Mouse (Mus musculus): ENCODE results near the gene Cntn1. TPM values are rescaled to one million over a fixed set of nuclear protein-coding genes. Genes with fewer than 3 reads are reported as not detected.

Gene Cntn1
- polyA plus RNA-seq (2015; fragmentation: Nextera tagmentation; extraction: Ambion mirVana): 1.4 and 1.7 TPM in 2 replicates

DNA sequence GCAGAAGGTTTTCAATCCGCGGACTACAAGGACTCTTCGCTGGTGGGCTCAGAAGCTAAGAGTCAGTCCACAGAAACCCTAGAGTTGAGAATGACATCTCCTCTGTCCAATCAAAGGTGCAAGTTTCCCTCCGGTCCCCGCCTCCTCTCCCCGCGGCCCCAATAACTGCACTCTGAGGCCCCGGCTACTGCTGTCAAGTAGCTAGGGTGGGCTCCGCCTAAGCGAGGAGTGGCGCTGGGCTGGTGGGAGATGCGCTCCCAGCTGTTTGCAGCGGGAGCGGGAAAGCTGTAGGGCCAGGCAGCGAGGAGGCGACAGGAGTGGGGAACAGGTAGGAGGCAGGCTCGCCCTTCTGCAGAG lies at the start of gene Cntn1:
TSS of gene Cntn1 (plus strand) at position 170 of the 357 bp plus-strand sequence.
- no peak within 1 kb of the TSS for H3K9ac ChIP-seq (ENCODE audit: low read length)
- peak; percentile 59; the same call in 1 of the 2 replicates for ATAC-seq (ENCODE audit: low FRiP score, low TSS enrichment)

DNA sequence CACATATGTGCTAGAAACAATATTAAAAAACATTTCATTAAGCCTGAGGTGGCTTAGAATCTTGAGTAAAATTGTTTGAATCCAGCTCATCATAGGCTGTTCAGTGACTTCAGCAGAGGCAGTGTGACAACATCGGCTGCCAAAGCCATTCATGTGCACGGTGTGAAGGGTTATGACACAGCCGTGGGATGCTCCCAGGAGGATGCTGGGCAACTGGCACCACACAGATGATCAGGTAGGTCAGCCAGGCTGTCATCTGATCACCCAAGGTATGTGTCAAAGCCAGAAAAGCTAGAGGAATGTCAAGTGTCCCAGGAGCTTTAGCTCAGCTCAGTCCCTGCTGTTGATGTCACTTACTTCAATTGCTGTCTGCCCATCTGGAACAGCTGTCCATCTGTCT lies 49.5 kb upstream of the Cntn1 start:
- TF ChIP-seq CTCF (IDR thresholded peaks at IDR 0.05; ENCODE audit: low read depth) (no peak), EP300 (optimal IDR thresholded peaks at IDR 0.05) (no peak)
- WGBS: 84% methylated on average over 3 of the region's 3 CpGs
- Histone ChIP-seq H3K9me3 (ENCODE audit: control insufficient read depth, low read length) (no peaks in the 10 kb centered on the region), H3K27ac (replicated peaks) (no peak overlapping the region), H3K4me2 (replicated peaks; ENCODE audit: low read depth) (no peak overlapping the region), H3K36me3 (ENCODE audit: control insufficient read depth, insufficient read depth, low read length) (no peaks in the 10 kb centered on the region), H3K4me1 (replicated peaks; ENCODE audit: control insufficient read depth, insufficient read depth) (no peaks in the 10 kb centered on the region), H3K9ac (ENCODE audit: low read length) (no peak overlapping the region), H3K27me3 (ENCODE audit: control insufficient read depth, insufficient read depth, low read length) (no peaks in the 10 kb centered on the region), H3K4me3 (ENCODE audit: low read depth, low read length) (no peak overlapping the region)
- ATAC-seq (ENCODE audit: low FRiP score, low TSS enrichment) (no peak), DNase-seq (ENCODE audit: low spot score) (no peak)

More for the DNA sequence above, at the start of gene Cntn1:
- no peaks in the 10 kb centered on the region for H3K4me1 ChIP-seq (replicated peaks; ENCODE audit: control insufficient read depth, insufficient read depth)
- no peak within 1 kb of the TSS for H3K27ac ChIP-seq (replicated peaks)
- no peaks in the 10 kb centered on the region for H3K27me3 ChIP-seq (ENCODE audit: control insufficient read depth, insufficient read depth, low read length)
- WGBS: 2% methylated on average over 17 of the region's 17 CpGs
- no peaks in the 10 kb centered on the region for H3K36me3 ChIP-seq (ENCODE audit: control insufficient read depth, insufficient read depth, low read length)
- TF ChIP-seq EP300 (optimal IDR thresholded peaks at IDR 0.05) (no peak), CTCF (IDR thresholded peaks at IDR 0.05; ENCODE audit: low read depth) (no peak)
- no peaks in the 10 kb centered on the region for H3K9me3 ChIP-seq (ENCODE audit: control insufficient read depth, low read length)
- H3K4me2 ChIP-seq (replicated peaks; ENCODE audit: low read depth): peak within 1 kb of the TSS; percentile 75
- no peak for DNase-seq (ENCODE audit: low spot score)
- H3K4me3 ChIP-seq (ENCODE audit: low read depth, low read length): peak within 1 kb of the TSS; percentile 43

DNA sequence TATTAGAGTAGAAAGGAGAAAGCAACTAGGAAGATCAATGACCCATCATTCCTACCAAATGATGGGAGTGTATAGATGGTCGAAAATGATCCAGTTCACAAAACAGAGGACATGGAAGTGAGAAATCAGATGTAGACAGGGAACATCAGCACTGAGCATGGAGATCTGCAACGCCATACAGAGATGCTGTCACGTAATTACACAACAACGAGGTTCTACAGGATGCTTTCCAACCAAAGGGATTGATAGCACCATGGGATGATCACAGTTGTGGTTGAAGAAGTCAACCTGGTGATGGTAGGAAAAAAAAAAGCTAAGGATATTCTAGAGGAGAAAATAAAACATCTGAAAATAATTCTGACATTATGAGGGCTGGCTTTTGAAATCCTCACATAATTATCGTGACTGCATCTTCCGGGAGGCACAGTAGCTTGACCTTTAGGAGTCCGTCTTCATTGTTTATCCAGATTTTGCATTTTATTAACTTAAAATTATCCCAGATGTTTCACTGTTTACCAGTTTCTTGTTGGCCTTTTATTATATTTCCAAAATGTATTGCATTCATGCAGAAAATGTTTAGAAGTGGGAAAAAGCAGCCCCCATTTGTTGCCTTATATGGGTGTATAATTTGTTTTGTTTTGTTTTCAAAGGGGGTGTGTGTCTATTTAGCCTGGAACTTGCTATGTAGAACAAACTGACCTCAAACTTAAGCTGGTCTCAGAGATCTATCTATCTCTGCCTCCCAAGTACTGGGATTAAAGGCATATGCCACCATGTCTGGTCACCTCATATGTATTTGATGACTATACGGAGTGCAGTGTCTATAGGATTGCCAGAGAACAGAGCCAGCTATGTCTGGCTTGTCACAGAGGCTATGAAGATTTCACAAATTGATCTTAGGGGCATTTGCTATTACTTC lies 38.5 kb upstream of the Cntn1 start:
- DNase-seq (ENCODE audit: low spot score) (no peak), ATAC-seq (ENCODE audit: low FRiP score, low TSS enrichment) (no peak)
- Histone ChIP-seq H3K9ac (ENCODE audit: low read length) (no peak overlapping the region), H3K27me3 (ENCODE audit: control insufficient read depth, insufficient read depth, low read length) (no peaks in the 10 kb centered on the region), H3K27ac (replicated peaks) (no peak overlapping the region), H3K4me2 (replicated peaks; ENCODE audit: low read depth) (no peak overlapping the region), H3K36me3 (ENCODE audit: control insufficient read depth, insufficient read depth, low read length) (no peaks in the 10 kb centered on the region), H3K4me3 (ENCODE audit: low read depth, low read length) (no peak overlapping the region), H3K4me1 (replicated peaks; ENCODE audit: control insufficient read depth, insufficient read depth) (no peaks in the 10 kb centered on the region), H3K9me3 (ENCODE audit: control insufficient read depth, low read length) (no peaks in the 10 kb centered on the region)
- TF ChIP-seq EP300 (optimal IDR thresholded peaks at IDR 0.05) (no peak), CTCF (IDR thresholded peaks at IDR 0.05; ENCODE audit: low read depth) (no peak)
- WGBS: 79% methylated on average over 8 of the region's 8 CpGs

DNA sequence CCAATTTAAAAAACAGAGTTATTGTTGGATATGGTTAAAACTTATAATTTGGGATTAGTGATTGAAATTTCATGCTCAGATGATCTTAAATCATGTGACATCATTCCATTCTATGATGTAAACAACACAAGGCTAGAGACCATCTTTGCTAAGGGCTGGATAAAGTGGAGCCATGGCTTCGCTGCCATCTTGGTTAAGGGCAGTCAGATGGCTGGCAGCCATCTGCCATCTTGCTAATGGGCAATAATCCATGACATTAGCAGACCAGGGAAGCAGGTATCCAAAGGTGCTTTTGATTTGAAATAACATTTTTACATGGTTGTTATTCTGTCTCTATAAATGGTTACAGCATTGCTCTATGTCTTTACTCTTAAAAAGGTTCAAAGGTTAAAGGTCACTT lies 16.9 kb upstream of the Cntn1 start:
- H3K4me2 ChIP-seq (replicated peaks; ENCODE audit: low read depth): no peak overlapping the region
- DNase-seq (ENCODE audit: low spot score): no peak
- no peaks in the 10 kb centered on the region for H3K9me3 ChIP-seq (ENCODE audit: control insufficient read depth, low read length)
- no peak overlapping the region for H3K27ac ChIP-seq (replicated peaks)
- no peaks in the 10 kb centered on the region for H3K27me3 ChIP-seq (ENCODE audit: control insufficient read depth, insufficient read depth, low read length)
- H3K9ac ChIP-seq (ENCODE audit: low read length): no peak overlapping the region
- WGBS: 90% methylated on average over 1 of the region's 1 CpGs
- no peaks in the 10 kb centered on the region for H3K36me3 ChIP-seq (ENCODE audit: control insufficient read depth, insufficient read depth, low read length)
- no peaks in the 10 kb centered on the region for H3K4me1 ChIP-seq (replicated peaks; ENCODE audit: control insufficient read depth, insufficient read depth)
- TF ChIP-seq EP300 (optimal IDR thresholded peaks at IDR 0.05) (no peak), CTCF (IDR thresholded peaks at IDR 0.05; ENCODE audit: low read depth) (no peak)
- no peak overlapping the region for H3K4me3 ChIP-seq (ENCODE audit: low read depth, low read length)
- no peak for ATAC-seq (ENCODE audit: low FRiP score, low TSS enrichment)

DNA sequence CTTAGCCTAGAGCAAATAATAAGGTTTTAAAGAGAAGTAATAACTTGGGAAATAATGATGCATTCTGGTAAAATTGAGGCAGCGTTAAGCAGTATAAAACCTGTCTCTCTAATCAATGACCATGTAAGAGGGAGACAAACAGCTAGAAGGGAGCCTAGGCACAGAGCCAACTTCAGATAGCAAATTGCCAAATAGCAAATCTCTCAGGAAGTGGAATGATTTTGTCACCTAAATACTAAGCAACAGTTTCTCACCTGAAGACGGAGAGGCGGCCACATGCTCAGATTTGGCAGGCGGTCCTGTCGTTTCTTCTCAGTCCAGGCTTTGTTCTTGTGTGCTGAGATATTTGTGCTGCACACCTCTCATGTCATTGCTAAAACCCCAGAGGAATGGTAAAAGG lies 8.4 kb upstream of the Cntn1 start:
- H3K4me2 ChIP-seq (replicated peaks; ENCODE audit: low read depth): no peak overlapping the region
- H3K4me1 ChIP-seq (replicated peaks; ENCODE audit: control insufficient read depth, insufficient read depth): no peaks in the 10 kb centered on the region
- DNase-seq (ENCODE audit: low spot score) (no peak), ATAC-seq (ENCODE audit: low FRiP score, low TSS enrichment) (no peak)
- no peak for TF ChIP-seq EP300 (optimal IDR thresholded peaks at IDR 0.05)
- no peak for TF ChIP-seq CTCF (IDR thresholded peaks at IDR 0.05; ENCODE audit: low read depth)
- no peaks in the 10 kb centered on the region for H3K9me3 ChIP-seq (ENCODE audit: control insufficient read depth, low read length)
- H3K27ac ChIP-seq (replicated peaks): no peak overlapping the region
- 68% methylated on average over 5 of the region's 5 CpGs for WGBS
- H3K4me3 ChIP-seq (ENCODE audit: low read depth, low read length): no peak overlapping the region
- no peak overlapping the region for H3K9ac ChIP-seq (ENCODE audit: low read length)
- no peaks in the 10 kb centered on the region for H3K36me3 ChIP-seq (ENCODE audit: control insufficient read depth, insufficient read depth, low read length)
- H3K27me3 ChIP-seq (ENCODE audit: control insufficient read depth, insufficient read depth, low read length): no peaks in the 10 kb centered on the region

DNA sequence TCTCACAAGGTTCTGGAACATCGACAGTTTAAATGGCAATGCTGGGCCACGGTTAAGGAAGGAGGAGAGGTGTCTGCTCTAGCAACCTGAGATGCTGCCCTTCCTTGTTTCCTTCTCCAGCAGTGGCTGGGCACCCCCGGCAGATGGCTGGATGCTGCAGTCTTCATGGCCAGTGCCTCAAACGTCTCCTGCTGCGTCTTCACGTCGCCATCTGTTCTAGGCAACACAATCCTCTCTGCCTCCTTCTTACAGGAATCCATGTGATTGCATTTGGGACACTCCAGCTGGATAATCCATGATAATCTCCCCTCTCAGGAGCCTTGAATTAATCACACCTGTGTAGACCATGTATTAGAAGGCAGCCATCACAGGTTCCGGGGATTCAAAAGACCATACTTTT lies 4.9 kb upstream of the Cntn1 start:
- Histone ChIP-seq H3K9ac (ENCODE audit: low read length) (no peak overlapping the region), H3K27me3 (ENCODE audit: control insufficient read depth, insufficient read depth, low read length) (no peaks in the 10 kb centered on the region), H3K36me3 (ENCODE audit: control insufficient read depth, insufficient read depth, low read length) (no peaks in the 10 kb centered on the region), H3K4me1 (replicated peaks; ENCODE audit: control insufficient read depth, insufficient read depth) (no peaks in the 10 kb centered on the region), H3K4me2 (replicated peaks; ENCODE audit: low read depth) (no peak overlapping the region), H3K9me3 (ENCODE audit: control insufficient read depth, low read length) (no peaks in the 10 kb centered on the region), H3K4me3 (ENCODE audit: low read depth, low read length) (no peak overlapping the region), H3K27ac (replicated peaks) (no peak overlapping the region)
- 88% methylated on average over 8 of the region's 8 CpGs for WGBS
- no peak for ATAC-seq (ENCODE audit: low FRiP score, low TSS enrichment)
- no peak for TF ChIP-seq CTCF (IDR thresholded peaks at IDR 0.05; ENCODE audit: low read depth)
- TF ChIP-seq EP300 (optimal IDR thresholded peaks at IDR 0.05): no peak
- DNase-seq (ENCODE audit: low spot score): no peak
